Mouse (Mus musculus) cerebellum, adult (tissue): ENCODE results near the gene Dclk1.

Experiments used
- ATAC-seq: cut with Nextera tagmentation; 2 replicates; pipeline ENCODE4 v1.9.2; 2017; ENCODE audit warnings: mild to moderate bottlenecking, moderate library complexity, mixed read lengths; ENCODE audit not compliant: insufficient number of reproducible peaks, low FRiP score, low TSS enrichment

The Dclk1 gene

DNA sequence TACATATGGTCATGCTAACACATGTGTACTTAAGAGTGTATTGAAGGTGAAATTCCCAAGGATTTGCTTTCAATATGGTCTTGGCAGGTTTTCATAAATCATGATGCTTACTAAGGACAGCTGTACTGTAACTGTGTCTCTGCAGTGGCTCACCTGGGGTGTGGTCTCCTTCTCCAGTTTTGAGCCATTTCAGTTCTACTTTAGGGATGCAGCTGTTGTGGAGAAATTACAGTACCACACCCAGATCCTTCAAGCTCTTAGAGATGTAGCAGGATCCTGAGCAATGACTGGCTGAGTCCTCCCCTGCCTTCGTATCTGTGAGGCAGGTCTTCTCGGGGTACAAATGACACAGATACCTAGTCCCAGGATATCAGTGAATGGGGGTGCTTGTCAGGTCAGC is 8.5 kb downstream of the Dclk1 start:
- ATAC-seq = no peak

DNA sequence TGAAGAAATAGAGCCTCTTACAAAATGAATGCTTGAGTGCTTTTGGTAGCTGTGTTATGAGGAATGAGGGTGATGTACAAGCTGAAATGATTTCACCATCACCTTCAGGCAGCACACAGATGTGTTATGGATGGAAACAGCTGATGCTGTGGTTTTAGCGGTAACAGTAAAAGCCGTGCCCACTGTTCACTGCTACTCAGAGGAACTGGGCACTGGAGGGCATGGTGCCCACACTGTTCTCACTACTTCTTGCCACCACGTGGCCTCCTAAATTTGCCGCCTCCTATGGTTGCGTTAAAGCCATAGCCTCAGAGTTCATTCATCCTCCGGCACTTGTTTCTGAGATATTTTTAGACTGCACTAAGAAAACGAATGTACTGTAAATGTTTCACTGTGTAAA is 18.0 kb downstream of the Dclk1 start:
- no peak for ATAC-seq

DNA sequence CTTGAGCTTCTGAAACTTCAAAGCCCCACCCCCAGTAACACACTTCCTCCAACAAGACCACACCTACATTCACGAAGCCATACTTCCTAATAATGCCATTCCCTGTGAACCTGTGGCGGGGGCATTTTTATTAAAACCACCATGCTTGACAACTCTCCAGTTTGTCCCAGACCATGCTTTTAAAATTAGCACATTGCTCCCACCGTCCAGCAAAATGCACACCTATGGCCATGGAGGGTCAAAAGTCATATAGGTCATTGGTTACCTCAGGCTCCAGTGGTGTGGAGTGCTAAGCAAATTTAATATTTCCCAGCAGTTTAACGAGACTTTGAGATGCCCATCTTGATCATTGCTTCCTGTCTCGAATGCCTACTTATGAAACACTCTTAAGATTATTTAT is 23.9 kb downstream of the Dclk1 start:
- no peak for ATAC-seq

DNA sequence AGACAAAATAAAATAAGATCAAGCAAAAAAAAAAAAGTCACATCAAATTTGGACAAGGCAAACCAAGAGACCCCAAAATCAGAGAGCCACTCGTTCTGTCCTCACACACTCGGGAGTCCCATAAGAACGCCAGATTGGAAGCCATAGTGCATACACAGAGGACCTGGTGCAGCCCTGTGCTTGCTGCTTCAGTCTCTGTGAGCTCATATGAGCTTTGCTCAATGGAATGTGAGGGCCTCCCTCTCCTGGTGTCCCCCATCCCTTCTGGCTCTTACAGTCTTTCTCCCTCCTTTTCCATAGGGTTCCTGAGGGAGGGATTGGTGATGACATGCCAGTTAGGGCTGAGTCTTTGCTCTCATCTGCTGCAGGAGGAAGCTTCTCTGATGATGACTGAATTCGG is 27.6 kb downstream of the Dclk1 start:
- ATAC-seq = no peak

DNA sequence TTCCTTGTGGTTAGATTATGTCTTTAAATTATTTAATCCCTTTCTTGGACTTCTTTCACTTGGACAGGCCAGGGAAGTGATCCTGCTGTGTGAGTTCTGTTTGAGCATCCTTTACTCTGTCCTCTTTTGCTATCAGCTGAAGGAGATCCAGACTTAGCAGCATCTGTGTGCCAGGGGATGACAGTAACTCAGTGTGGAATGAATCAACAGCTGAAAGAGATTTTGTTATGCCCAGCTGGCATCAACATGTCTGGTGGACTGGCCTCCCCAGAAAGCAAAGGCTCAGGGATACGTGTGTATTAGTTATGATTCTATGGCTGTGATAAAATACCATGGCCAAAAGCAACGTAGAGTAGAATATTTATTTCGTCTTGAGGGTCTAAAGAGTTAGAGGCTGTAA is 28.2 kb downstream of the Dclk1 start:
- ATAC-seq = no peak

DNA sequence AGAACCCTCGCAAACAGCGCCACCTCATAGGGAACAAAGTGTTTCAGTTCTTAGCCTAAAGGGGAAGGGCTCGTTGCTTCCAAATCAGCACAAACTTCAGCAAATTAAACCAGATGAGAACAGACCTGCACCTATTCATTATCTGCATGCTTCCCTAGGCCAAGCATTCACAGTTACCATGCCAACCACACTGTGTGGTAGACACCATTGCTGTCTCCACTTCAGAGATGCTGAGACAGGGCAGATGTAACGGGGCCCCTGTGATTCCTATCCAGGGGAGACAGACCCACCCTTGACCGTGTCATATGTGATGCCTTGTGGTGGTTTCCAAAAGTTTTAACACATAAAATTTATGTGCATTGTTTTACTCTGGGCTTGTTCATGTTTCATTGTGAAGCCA is 28.8 kb downstream of the Dclk1 start:
- ATAC-seq = no peak

DNA sequence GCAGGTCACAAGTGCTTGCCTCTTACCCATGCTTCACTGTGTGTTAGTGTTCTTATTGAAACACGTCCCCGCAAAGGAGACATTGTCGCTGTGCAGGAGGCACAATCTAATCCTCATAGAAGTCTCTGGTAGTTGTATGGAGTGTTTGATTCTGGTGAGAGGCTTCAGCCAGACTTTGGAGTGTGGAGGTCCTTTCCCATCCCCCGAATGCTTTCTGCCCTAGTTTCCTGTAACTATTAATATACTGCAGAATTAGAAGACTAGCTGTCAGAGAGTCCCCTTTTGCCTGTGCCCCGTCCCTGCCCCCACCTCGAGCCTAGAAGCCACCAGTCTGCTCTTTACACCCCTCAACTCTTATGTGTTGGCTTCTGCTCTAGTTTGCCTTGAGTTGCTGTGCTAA is 30.4 kb downstream of the Dclk1 start:
- no peak for ATAC-seq

DNA sequence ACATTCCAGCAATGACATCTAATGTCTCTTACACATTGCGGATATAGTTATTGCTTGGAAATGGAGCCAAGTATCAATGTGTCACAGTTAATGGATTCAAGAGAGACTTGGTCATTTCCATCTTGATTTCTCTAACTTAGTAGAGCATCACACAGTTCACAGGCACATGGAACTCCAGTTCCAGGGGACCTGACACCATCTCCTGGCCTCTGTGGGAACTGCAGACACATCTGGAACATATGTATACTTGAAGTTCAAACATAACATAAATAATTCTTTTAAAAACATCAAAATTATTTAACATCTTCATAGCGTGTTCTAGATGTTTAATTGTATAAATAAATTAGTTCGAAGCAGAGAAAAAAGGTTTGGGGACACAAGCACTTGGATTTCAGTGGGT is 34.3 kb downstream of the Dclk1 start:
- ATAC-seq = no peak

DNA sequence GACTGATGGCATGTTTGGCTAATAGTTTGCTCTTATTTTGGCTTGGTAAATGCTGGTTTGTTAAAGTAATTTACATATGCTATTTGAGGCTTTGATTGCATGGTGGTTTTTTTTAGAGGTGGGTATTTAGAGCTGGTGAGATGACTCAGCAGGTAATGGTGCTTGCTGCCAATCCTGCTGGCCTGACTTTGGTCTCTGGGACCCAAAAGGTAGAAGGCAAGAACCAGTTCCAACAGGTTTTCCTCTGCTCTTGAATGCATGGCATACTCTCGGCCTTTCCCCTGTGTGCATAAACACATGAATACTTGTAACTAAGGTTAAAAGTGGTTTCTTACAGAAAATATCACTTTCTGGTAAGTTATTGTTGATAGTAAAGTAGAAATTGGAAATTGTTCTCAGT is 34.7 kb downstream of the Dclk1 start:
- no peak for ATAC-seq

DNA sequence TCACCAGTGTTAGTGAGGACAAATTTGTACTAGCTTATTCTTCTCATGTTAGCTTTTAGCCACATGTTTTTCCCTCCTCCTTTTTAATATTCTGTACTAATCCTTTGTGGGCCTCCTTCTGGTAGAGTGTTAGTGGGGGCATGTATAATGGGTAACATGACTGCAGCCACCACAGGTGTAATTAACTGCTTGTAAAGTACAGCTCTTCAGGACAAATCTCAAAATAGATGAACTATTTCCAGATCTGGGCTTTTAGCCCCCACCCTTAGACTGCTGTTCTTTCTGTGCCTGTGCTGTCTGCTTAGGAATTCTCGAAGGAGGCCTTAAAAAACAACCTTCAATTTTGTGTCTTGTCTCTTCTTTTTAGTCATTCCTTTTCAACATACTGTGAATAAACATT is 35.7 kb downstream of the Dclk1 start:
- ATAC-seq = no peak

DNA sequence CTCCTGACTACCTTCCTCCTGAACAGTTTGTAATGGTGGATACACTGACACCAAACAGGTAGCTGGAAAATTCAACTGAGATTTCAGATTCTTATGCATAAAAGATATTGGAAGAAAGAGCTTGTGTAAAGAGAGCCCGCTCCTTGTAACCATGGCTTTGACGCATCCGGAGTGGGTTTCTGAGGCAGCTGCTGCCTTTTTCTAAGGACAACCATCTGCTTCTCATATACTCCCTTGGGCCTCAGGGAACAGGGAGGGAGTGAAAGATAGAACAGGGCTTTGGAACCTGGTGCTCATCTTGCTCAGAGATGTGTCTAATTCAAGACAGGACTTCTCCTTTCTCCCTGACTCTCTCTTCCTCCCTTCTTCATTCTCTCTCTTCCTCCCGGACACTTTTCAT is 37.8 kb downstream of the Dclk1 start:
- ATAC-seq = no peak

DNA sequence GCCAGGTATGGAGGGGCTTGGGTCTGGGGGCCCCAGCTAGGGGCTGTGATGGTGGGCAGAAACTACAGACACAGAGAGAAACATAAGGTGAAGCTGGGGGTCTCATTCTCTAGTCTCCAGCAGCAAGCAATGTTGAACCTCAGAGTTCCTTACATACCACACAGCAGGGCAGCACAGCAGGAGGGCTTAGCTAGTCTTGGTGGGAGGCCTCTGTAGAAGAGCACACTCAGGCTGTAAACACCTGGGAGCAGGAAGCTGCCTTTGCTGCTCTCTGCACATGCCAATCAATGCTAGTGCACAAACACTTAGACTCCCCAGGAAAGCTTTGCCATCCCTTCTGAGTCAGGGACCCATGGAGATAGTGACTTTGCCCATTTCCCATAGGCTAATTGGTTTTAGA is 38.3 kb downstream of the Dclk1 start:
- no peak for ATAC-seq

DNA sequence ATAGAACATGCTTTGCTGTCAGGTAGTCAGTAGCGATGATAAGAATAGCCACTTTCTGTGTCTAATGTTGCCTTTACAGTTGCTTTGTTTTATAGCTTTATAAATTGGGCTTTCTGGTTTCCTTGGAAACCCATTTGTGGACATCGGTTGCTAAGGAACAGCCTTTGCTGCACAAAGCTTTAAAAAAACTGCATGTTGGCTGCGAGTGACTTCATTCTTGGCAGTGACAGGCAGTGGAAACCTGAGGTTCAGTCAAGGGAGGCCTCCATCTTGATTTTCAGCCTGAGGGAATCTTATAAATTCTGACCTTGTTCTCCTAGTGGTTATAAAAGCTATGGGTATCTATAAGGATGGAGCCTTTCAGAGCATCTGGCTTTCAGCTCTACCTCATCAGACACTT is 42.1 kb downstream of the Dclk1 start:
- ATAC-seq = no peak

DNA sequence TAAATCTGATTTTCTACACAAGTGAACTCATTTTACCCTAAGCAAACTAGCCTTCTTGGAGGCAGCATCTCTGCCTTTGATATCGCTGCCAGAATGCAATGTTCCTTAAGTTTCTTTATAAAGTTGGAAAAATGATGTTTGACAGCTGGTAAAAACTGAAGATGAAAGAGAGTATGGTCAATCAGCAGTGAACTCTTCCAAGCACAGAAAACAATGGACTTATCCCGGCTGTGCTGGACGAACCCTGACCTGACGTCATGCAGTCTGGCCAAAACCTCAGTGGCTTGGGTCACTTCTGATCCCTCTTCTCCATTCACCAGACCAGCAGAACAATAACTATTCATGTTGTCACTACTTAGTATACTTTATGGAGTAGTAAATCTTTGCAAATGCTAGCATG is 46.6 kb downstream of the Dclk1 start:
- no peak for ATAC-seq

DNA sequence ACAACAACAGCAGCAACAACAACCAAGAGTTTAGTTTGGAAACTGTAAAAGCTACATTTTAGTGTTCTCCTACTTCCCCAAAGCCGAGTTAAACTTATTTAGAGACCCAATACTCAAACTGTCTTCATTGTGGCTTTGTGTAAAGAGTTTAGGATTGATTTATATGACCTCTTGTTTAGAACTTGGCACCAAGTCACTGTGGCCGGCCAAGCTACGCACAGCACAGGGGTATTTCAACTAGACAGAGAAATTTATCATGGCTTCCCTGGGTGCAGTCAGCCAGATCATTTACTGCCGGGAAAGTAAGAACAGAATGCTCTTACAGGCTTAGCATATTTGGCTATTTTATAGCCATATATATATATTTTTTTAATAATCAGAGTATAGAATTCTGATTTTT is 49.8 kb downstream of the Dclk1 start:
- no peak for ATAC-seq

DNA sequence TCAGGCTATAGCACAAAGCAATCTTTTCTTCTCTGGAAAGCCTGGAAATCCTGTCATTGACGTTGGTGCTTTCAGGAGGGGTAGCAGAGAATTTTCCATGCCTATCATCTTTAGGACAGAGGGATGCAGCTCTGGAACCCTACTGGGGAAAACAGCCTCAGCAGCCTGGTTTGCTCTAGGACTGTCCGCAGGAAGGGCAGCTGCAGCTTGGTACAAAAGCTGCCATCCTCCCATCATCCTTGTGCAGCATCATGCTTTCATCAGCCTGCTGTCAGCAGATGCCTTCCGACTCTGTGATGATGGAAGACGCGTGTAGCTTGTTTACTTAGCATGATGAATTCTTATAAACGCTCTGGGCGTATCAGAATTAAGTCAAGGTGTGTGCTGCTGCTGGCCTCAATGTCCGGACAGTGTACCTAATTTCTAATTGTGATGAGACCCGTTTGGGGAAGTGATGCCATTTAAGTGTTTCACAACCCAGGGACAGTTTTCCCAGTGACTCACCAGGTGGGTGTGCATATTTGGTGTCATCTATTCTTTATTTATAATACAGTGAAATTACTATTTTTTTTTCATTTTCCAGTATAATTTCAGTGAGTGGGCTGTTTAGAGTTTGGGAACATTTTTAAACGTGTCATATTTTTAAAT is 50.7 kb downstream of the Dclk1 start:
- ATAC-seq = no peak

DNA sequence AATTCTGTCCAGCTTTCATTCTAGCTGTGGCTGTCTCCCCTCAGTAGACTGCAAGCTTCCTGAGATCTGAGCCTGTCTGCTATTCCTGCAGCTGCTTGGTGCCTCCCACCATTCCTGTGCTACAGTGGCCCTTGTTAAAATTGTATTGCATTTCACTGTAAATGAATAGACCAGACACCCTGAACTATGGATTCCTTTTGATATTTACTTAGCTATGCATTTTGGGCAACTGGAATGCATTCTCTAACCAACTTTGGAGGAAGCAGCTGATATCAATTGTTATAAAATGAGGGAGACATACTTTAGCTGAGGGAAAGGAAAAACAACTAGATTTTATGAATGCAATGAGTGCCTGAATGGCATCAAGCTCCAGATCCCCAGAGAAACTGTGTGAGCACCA is 63.5 kb downstream of the Dclk1 start:
- ATAC-seq = no peak

DNA sequence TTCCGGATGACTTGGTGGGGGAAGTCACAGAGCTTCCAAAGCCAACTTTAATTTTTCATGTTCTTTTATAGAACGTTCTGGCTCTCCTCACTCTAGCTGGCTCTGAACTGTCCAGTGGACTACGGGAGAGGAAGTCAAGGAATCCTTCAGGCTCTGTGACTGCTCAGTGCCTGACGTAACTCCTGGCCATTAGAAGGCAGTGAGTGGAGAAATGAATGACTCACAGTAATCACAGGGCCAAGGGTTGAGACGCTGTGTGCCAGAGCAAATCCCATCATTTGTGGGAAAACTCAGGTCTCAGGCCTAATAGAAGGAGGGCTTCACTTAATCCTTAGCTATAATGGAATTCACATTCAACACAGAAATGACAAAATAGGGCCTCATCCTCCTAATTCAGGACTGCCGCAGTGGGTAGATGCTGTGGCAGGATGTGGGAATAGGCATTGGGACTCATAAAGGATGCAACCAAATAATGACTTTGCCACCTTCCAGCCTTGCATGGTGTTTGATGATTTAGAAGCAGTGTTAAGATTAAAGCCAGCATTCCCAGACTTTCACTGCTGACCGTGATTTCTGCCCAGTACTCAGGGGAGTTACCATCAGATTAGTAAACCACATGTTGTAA is 65.5 kb downstream of the Dclk1 start:
- ATAC-seq = no peak

DNA sequence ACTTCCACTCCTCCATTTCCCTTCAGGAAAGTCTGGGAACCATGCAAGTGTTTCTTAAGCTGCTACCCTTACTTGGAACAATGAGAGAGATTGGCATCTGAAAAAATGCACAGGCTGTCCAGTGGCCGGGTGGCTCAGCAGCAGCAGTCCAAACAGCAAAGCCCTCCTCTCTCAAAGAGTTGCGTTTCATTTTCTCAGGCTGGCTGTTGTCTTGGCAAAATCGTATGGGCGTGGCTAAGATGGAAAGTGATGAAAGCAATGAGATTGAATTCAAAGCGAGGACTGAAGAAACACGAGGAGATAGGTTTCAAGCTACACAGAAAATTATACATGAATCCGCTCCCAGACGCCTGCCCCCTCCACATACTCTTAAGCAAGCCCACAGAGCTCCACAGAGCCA is 67.8 kb downstream of the Dclk1 start:
- ATAC-seq = no peak

DNA sequence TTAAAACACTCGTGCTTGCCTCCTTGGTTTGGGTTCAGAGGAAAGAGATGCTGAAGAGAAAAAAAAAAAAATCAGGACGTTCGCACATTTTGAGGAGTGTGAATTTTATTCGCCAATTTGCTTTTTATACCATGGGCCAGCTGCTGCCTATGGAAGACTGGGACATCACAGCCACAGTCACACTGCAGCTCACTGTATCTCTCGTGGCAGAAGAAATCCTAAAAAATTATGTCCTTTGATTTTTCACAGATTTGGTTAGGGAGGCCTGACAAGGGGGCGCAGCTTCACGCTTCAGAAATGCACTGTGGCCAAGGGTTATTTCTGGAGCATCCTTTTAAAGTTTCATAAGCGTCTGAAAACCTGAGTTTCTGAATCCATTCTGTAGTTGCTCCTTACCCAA is 73.7 kb downstream of the Dclk1 start:
- no peak for ATAC-seq

DNA sequence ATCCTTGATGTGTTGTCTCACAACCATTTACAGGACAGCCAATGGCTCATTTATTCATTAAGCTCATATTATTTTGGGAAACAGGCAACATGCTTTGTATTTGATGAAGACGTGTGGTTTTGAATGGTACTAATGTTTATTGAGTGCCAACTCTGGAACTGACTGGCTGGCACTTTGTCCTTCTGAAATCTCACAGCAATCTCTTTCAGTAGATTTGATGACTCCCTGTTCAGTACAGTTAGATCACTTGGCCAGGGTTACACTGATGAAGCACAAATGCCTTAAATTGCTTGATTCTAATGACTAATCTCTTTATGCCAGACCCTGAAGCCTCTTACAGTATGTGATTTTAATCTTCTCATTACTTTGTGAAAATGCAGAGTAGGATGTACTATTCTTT is 75.9 kb downstream of the Dclk1 start:
- no peak for ATAC-seq

DNA sequence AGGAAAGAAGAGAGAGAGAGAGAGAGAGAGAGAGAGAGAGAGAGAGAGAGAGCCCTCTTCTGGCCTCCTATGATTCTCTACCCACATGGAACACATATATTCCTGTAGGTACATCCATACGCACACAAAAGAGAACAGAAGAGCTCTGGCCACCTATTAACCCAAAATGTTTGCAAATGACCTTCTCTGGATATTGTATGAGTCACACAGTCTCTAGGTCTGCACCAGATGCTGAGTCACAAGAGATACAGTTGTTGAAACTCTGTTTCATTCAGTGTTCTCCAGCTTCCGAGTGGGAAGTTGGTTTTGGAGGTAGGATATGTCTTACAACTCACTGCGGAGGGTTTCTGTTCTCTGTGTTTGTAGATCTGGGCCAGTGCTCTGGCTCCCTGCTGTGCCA is 78.4 kb downstream of the Dclk1 start:
- no peak for ATAC-seq

DNA sequence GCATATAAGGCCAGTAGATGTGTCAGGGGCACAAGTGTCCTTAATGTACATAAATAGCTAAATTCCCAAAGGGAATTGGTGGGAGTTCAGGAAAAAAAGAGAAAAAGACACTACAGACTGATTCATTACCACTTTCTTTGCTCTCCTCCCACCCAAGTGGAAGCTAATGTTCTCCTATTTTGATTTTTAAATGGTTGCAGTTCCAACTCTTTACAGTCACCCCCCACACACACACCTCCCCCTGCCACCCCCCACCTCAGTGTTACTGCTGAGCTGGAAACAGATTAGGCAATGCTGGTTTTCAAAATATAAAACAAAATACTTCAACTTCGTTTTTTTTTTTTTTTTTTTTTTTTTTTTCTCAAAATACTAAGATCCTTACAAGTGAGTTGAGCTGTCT is 81.9 kb downstream of the Dclk1 start:
- ATAC-seq = no peak
